Mouse (Mus musculus) lung, adult 2 months (tissue): ENCODE measurements around the gene Slc8a3.

ENCODE experiments used
- CTCF ChIP-seq: fragments of 200-500 bp; IDR thresholded peaks from 2 replicates; pipeline ENCODE4 v1.5.1; 2011; ENCODE audit warnings: mild to moderate bottlenecking, low read length, control low read depth; ENCODE audit not compliant: insufficient read depth
- POLR2A ChIP-seq: fragments of 200-500 bp; IDR thresholded peaks from 2 replicates; pipeline ENCODE4 v1.6.1; 2011; ENCODE audit warnings: low read depth, mild to moderate bottlenecking, control low read depth, low read length, borderline replicate concordance; ENCODE audit errors: extremely low read depth

DNA sequence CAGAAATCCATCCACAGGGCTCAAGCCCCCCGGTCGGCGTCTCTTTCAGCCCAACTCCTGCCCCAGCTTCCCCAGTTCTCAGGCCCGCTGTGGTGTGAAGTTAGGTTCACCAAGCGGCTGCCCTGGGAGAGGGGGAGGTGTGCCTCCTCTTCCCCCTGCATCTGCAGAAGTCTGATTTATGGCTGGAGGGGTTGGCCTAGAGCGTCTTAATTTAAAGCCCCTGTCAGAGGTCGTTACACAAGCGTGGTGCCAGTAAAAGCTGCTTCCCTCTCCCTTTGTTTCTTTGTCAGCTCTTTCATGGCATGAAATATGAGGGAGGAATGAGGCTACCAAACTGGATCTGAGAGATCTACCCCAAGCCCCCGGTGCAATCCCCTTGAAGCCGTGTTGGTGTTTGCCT, 166.9 kb downstream of the Slc8a3 start:
- no peak for TF ChIP-seq CTCF
- no peak for TF ChIP-seq POLR2A
